Mouse (Mus musculus) layer of hippocampus, adult 9-11 months (tissue): ENCODE measurements around the gene Ankle2.

Experiments used
- DNase-seq: peaks from one replicate; pipeline ENCODE4 v3.0.0; 2022

Gene Ankle2

DNA sequence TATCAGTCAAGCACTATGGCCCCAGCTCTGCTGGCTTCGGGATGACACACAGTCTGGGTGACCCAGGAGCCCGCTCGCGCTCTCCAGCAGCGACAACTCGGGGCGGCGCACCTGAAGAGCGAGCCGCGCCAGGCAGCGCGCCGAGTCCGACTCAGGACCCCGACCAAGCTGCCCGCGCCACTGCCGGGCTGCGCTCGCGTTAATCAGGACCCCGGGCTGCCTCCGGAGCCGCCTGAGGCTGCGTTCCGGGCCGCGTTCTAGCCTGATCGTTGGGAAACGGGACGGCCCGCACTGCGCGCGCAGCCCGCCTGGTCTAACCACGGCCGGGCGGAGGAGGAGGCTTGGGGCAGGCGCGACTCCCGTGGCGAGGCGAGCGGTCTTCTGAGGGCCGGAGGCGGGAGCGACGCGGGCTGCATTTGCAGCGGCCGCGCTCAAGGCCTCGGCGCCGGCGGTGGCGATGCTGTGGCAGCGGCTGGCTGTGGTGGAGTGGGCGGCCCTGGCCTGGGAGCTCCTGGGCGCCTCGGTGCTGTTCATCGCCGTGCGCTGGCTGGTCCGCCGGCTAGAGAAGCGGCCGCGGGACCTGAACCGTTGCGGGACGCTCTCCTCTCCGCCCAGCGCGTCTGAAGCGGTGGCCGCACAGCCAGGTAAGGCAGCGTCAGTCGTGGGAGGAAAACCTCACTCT is at the start of gene Ankle2:
Ankle2 (plus strand) TSS at position 225 of the 682 bp plus-strand sequence.
- DNase-seq, result peak; percentile 89

DNA sequence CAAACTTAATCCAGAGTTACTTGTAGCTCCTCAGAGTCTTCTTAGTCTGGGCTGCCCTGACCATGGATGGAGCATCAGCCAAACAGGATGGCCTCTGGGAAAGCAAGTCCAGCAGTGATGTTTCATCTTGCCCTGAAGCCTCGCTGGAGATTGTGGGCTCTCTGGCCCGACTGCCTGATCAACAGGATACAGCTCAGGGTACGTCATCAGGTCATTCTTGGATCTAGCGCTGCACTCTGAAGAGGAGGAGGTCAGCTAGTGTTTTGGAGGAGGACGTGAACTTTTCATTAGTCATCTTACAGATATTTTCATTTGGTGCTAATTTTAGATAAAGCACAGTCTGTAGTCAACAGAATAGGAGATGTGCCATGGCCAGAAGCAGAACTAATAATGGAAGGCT is 49.1 kb upstream of the Ankle2 start:
- DNase-seq, result no peak

DNA sequence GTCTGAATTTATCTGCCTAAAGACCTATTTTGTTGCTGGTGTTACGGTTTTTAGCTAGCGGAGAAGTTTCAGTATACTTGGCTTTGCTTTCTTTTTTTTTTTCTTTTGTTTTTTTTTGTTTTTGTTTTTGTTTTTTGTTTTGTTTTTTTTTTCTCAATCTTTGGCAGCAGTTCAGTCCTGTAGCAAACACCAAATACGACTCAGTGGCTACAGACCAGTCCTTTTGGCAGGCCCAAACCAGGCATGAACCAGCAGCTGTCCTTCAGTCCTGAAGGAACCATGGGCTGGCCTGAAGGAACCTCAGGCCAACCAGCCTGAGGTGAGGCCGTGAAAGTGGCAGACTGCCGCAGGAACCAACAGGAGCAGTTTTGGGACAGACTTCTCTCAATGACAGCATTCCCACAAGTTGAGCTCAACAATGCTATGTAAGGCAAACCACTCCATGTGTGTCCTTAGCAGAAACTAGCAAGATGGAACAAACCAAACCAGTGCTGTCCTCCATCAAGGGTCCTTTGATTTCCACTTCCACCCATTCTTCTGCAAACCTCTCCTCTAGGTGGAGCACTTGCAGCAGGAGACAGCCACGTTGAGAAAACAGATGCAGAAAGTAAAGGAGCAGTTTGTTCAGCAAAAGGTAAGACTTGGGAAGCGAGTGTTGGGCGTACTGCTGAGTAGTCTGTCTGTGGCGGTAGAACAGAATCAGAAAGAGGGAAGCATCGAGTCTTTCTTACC is 27.5 kb upstream of the Ankle2 start:
- DNase-seq, result no peak

DNA sequence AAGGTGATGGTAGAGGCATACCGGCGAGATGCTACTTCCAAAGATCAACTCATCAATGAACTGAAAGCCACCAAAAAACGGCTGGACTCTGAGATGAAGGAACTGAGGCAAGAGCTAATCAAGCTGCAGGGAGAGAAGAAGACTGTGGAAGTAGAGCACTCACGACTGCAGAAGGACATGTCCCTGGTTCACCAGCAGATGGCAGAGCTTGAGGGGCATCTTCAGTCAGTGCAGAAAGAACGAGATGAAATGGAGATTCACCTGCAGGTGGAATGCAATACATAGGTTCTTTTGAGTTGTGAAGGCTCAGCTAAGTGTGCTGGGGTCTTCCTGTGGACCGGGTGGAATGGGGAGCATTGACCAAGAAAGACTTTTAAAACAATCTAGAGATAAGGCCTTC is 26.0 kb upstream of the Ankle2 start:
- DNase-seq, result no peak

DNA sequence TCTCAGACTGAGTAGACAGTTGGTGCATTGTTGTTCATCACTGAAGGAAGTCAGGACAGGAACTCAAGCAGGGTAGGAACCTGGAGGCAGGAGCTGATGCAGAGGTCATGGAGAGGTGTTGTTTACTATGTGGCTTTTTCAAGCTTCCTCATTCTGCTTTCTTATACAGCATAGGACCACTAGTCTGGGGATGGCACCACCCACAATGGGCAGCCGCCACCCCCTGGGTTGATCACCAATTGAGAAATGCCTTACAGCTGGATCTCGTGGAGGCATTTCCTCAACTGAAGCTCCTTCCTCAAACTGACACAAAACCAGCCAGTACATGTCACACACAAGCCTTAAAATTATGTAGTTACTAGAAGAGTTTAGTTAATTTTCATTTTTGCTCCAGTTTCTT is 19.5 kb upstream of the Ankle2 start:
- no peak for DNase-seq

DNA sequence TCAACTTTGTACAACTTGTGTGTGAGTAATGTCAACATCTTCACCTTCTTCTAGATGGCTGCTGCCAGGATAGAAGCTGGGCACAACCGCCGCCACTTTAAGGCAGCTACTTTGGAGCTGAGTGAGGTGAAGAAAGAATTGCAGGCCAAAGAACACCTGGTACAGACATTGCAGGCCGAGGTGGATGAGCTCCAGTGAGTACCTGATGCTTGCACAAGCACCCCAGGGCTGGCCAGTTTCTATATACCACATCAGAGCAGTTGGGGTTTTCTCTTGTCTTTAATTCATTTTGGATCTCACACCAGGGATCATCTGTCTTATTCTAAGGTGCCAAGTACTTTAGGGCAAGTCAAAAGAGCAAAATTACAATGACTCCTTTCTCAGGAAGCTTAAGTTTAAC is 14.0 kb upstream of the Ankle2 start:
- DNase-seq, result no peak

DNA sequence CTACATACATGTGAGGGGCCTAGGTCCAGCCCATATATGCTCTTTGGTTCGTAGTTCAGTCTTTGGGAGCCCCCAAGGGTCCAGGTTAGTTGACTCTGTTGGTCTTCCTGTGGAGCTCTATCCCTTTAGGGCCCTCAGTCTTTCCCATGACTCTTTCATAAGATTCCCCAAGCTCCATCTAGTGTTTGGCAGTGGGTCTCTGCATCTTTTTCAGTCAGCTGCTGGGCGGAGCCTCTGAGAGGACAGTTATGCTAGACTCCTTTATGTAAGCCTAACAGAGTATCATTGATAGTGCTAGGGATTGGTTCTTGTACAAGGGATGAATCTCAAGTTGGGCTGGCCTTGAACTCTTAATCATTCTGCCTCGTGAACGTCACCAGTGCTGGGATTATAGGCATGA is 10.5 kb upstream of the Ankle2 start:
- no peak for DNase-seq

DNA sequence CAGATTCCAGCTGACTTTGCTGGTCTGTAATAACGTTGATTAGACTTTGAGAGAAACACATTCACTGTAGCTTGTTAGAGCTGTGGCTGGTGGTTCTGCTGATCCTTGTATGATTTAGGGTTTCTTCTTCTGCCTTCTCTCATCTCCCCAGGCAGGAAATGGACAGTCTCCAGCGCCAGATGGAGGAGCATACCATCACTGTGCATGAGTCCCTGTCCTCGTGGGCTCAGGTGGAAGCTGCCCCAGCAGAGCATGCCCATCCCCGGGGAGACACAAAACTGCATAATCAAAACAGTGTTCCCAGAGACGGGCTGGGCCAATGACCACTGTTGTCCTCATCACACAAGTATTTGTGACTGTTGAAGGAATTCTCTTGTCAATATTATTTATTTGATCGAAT is 8.0 kb upstream of the Ankle2 start:
- no peak for DNase-seq

DNA sequence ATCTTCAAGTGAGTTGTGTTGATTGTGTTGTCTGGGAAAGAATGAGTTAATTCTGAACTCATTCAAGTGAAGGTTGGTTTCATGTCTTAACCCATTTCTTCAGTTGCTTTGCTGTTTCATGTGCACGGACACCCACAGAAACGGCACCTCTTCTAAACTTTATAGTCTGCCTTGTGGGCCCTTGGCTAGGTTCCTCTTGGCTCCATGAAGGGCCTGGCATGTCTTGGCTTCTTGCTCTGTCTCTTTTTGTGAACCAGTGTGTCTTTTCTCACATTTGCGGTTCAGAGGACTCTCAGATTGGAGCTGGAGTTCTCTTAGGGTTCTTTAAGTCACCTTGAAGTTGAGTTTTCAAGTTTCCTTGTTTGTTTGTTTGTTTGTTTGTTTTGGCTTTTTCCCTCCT is 5.7 kb upstream of the Ankle2 start:
- no peak for DNase-seq

DNA sequence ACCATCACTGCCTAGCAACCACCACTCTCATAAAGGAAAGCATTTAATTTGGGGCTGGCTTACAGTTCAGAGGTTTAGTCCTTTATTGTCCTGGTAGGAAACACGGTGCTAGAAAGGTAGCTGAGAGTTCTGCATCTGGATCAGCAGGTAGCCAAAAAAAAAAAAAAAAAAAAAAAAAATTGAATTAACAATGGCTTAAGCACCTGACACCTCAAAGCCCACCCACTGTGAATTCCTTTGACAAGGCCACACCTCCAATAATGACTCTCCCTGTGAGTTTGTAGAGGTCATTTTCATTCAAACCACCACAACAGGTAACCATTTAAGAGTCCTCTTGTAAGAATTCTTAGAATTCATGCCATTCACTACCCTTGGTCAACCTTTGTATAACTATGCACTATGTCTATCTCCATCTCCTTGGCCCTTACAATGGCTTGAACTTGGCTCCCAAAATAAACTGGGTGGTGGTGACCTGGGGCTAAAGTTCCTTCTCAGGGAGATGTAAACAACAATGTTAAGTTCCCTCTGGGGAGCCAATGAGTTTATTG is 3.4 kb upstream of the Ankle2 start:
- DNase-seq, result no peak

DNA sequence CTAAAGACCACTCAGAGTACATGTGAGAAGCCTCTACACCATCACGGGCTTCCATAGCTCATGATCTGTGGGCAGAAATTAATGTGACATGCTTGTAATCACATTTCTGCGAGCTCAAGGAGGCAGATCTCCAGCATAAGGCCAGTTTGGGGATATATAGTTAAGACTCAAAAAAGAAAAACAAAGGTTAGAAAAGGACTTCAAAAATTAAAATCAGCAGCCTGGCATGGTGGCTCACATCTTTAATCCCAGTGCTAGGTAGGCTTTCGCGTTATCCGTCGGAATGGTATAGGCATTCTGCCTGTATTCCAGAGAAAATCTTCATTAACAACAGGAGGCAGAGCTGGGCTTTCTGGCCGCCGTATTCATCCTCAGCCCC is 414 bp upstream of the Ankle2 start:
- no peak for DNase-seq

DNA sequence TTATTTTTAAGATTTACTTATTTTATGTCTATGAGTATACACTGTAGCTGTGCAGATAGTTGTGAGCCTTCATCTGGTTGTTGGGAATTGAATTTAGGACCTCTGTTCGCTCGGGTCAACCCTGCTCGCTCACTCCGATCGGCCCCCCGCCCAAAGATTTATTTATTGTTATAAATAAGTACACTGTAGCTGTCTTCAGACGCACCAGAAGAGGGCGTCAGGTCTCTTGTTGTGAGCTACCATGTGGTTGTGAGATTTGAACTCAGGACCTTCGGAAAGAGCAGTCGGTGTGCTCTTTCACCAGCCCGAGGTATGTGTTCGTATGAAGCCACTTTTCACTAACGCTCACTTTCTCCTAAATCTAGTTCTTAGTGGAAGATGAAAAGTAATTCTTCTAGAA is 834 bp downstream of the Ankle2 start:
- DNase-seq, result no peak

DNA sequence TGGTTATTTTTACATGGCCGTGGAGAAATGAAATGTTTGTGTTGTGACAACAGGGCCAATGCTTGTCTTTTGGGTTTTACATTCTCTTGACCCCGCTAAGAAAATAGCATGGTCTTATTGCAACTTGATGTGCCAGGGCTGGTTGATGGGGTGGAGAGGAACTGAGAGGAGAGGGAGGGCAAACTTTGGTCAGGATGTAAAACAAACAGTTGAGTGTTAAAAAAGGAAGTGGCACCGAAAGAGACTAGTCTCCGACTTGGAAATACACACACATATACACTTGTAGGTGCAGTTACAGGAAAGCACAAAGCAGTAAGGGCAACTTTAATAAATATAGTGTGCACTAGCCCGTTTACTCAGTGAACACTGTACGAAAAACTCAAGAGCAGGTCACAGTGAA is 1.5 kb downstream of the Ankle2 start:
- DNase-seq, result no peak

DNA sequence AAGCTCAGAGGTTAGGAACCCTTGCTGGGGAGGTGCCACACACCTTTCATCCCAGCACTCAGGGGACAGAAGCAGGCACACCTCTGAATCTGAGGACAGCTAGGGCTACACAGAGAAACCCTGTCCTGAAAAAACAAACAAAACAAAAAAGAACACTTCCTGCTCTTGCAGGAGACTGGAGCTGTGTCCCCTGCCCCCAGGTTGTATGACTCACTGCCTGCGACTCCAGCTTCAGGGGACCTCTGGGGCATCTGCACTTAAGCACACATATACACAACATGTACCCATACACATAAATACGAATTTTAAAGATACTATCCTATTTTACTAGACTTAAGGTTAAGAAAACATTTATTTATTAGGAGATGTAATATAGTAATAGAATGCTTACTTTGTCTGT is 13.3 kb downstream of the Ankle2 start:
- DNase-seq, result no peak

DNA sequence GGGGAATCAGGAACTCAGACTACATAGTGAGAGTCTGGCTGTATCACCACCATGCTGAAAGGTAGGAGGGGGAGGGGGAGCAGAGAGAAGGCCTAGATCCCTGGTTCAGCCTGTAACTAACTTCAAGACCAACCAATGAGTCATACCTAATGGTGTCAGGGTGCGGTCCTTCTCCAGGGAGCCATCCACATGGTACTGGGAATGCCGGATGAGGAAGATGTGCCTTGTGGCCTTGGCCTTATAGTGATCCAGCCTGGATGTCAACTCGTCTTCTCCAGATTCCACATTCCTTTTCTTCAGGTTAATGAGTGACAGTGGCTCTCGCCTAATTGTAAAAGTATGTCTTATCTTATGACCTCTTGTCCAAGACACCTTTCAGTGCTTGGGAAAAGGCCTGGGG is 36.1 kb downstream of the Ankle2 start:
- no peak for DNase-seq

DNA sequence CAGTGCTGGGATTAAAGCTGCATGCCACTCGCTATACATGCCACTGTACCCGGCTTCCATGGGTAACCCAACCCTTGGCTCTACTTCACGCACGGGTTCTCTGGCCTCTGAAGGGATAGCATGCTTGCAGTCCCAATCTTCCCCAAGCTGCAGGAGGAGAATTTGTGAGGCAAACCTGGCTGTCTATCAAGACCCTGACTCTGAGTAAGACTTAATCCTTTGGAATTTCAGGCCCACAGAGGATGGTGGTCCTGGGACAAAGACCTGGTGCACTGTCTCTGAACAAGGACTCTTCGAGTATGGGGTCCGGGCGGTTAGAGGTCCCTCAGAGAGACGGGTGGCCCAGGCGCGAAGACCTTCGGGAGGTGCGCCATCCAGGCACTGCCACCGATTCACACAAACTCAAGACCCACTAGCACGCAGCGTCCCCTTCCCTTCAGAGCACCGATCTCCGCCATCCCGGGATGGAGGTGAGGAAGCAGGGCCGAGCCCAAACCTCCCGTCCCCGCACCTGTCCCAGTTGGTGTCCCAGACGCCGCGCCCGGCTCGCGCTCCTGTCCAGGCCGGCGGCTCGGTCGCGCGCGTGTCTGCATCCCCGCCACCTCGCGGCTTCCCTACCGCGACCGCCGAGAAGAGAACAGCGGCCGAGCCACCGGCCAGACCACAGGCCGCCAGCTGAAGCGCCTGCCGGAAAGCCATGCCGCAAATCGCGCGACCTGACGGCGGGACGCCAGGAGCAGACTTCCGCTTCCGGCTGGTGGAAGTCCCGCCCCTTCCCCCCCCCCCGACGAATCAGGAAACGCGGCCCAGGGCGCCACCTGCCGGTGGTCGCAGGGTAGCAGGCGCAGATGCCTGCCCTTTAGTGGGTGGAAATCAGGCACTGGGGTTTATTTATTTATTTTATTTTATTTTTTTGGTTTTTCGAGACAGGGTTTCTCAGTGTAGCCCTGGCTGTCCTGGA is 38.6 kb downstream of the Ankle2 start, which contains the start of gene Pgam5:
Pgam5 (minus strand) TSS at position 773 of the 961 bp plus-strand sequence.
- peak; percentile 76 for DNase-seq

DNA sequence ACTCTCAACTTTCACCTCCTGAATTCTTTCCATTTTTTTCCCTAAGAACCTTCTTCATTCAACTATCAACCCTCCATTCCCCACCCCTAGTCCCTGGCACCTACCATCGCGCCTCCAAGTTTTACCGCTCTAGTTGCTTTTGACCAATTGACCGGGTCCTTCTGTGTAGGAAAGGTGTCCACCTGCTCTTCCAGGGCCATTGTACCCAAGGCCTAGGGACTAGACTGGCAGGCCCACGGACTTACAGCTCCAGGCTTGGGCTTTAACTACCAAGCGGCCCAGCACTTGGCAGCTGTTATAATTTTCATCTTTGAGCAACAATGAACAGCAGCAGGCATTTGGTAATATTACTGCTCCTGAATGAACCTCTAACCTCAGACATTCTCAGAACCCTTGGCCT is 39.4 kb downstream of the Ankle2 start:
- no peak for DNase-seq

DNA sequence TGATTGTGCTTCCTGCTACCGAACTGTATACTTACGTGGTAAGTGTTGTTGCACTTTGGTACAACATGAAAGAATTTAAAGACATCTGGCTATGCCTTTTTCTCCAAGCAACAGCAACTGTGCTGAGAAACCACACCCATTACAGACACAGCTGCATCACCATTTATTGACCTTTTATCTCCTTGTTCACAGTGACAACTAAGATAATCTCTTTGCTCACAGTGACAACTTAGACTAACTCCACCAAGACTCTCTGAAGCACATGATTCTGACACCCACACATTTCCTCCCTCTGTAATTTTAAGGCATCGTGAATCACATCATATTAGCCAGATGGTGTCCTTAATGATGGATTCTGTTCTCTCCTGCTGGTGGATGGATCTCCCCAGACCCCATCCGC is 43.3 kb downstream of the Ankle2 start:
- DNase-seq, result no peak

DNA sequence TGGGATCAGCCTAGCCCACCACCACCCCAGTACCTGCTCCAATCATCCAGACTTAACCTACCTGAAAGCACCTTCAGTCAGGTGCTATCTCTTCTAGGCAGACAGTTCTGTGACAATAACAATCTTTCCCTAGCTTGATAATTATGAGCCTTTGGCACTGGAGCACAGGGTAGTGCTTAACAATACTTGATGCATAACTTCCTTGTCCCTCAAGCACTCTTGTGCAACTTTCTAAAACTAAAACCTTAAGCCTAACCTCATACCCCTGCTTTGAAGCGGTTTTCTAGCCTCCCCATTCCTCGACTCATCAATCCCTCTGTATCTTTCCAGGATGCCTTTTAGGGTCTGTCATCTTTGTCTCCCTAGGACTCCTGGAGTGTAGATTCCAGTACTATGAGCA is 44.0 kb downstream of the Ankle2 start:
- no peak for DNase-seq

DNA sequence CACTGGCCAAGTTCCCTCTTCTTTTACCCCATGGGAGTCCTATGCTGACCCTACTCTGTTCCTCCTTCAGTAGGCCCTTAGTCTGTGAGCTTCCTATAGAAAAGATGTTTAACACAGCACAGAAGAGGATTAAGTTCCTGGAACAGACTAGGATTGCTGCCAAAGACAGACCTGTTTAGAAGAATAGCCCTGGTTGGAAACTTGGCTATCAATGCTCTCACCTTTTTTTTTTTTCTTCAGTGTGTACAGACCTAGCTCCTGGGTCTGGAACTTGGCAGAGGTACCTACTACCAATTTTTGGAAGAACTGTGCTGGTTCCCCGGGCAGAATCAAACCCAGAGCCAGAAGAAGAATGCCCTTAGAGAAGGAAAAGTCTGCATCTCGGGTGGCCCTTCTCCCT is 45.6 kb downstream of the Ankle2 start:
- no peak for DNase-seq

DNA sequence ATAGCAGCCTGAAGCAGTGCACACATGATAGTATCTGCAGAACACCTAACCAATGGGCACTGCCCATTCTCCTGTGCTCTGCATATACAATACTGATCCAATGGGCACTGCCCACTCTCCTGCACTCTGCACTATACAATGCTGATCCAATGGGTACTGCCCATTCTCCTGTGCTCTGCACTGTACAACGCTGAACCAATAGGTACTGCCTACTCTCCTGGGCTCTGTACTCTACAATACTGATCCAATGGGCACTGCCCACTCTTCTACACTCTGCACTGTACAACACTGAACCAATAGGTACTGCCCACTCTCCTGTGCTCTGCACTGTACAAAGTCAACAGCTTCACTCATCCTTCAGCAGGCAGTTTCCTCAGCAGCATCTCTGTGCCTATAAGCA is 46.1 kb downstream of the Ankle2 start:
- no peak for DNase-seq

DNA sequence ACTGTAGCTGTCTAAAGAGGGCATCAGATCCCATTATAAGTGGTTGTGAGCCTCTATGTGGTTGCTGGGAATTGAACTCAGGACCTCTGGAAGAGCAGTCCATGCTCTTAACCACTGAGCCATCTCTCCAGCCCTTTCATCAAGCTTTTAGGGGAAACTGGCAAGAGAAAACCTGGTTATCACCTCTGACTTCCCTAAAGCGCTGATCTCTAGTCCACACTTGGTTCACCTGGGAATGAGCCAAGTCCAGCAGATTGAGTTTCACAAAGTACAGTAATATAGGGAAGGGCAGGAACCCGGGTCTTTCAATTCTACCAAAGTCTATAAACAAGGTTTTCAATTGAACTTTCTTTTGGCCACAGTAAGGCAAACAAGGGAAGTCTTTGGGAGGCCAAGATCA is 51.2 kb downstream of the Ankle2 start:
- DNase-seq, result no peak

DNA sequence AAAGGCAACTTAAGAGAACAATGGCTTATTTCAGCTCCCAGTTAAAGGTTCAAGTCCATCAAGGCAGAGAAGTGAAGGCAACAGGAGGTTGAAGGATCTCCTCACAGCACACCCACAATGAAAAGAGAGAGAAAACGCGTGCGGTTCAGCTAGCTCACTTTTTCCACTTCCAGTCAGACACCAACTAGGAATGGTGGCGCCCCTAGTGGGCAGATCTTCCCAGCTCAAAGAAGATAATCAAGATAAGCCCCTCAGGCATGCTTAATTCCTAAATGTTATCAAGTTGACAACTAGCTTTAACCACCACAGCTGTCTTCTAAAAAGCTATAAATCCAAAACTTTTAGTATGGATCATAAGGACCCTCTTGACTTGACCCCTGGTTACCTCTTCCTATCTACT is 53.7 kb downstream of the Ankle2 start:
- peak; percentile 38 for DNase-seq
